Mouse (Mus musculus) layer of hippocampus, postnatal 25 days (tissue): ENCODE results near the gene Ifnar2. TPM values are rescaled to one million over a fixed set of nuclear protein-coding genes. Genes with fewer than 3 reads are reported as not detected.

Source experiments
- DNase-seq, 2 experiments: peaks; one replicate each; pipeline ENCODE4 v3.0.0; 2022; ENCODE audit warnings: mixed read lengths in 2 of 2, low spot score in 1 of 2; ENCODE audit errors: extremely low spot score in 1 of 2
- total RNA-seq, 2 experiments: library from RNA; stranded (reverse); gene quantifications; 2 replicates each; pipeline ENCODE4 v1.2.3; 2021

Gene Ifnar2
- total RNA-seq, 2 experiments from 2014 or later, result 23.8 TPM

DNA sequence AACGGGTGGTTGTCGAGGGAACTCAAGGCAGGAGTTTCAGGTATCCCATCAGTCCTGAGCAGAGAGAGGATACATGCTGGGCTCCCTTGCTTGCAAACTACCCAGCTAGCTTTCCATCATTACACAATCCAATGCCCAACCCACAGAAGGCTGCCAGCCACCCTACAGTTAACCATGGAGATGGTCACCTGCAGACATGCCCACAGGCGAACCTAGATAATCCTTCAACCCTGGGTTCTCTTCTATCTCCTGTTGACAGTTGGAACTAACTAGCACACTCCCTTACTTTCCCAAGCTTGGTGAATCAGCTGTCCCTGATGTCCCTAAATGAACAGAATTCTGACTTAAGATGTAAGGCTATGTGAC is 14.5 kb downstream of the Ifnar2 start:
- no peak for DNase-seq

DNA sequence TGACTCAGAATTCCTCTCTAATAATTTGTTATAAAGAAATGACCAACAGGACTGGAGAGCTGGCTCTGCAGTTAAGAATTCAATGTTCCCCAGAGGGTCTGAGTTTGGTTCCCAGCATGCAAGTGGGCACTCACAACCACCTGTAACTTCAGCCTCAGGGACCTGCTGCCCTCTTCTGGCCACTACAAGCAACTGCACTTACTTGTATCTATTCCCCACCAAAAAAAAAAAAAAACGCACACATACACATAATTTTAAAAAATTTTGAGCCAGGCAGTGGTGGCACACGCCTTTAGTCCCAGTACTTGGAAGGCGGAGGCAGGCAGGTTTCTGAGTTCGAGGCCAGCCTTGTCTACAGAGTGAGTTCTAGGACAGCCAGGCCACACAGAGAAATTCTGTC is 17.5 kb downstream of the Ifnar2 start:
- no peak for DNase-seq

DNA sequence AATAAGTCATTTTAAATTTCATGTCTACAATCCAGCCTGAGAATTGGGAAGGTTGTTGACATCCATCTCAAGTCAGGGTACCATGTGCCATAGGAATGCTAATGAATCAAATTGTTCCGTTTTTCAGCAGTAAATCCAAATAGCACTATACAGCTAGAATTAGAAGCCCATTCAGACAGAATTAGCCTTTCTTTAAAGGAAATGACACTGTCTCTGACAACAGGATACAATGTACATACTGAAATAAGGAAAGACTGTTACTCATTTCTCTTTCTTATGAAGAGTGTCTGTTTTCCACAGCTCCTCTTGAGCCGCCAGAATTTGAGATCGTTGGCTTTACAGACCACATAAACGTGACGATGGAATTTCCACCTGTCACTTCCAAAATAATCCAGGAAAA is 18.8 kb downstream of the Ifnar2 start, which contains the start of gene Gm21970:
Gm21970 (plus strand) TSS at position 301 of the 400 bp plus-strand sequence.
- no peak for DNase-seq

DNA sequence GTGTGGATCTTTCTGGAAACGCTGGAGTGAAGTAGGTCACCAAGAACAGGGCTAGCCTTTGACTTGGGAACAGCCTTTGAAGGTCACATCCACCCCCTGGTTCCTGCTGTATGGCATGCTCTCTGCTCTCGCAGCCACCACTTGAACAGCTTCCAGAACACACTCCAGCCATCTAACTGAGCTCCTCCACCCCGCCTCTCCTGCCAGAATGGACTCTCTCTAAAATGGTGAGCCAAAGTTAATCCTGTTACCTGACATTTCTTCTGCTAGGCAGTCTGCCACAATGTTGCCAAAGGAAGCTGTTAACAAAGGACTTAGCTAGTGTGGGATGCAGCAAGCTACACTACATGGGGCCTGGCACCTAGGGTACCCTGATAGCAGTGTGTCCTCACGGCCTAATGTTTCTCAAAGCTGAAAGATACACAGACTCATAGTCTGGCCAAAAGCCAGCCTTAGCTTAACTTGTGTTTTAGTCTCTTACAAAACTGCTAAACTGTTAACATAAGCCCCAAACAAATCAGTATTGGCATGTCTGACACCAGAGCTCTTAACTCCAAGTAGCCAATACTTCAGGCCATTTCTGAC is 22.3 kb downstream of the Ifnar2 start:
- DNase-seq, result no peak

DNA sequence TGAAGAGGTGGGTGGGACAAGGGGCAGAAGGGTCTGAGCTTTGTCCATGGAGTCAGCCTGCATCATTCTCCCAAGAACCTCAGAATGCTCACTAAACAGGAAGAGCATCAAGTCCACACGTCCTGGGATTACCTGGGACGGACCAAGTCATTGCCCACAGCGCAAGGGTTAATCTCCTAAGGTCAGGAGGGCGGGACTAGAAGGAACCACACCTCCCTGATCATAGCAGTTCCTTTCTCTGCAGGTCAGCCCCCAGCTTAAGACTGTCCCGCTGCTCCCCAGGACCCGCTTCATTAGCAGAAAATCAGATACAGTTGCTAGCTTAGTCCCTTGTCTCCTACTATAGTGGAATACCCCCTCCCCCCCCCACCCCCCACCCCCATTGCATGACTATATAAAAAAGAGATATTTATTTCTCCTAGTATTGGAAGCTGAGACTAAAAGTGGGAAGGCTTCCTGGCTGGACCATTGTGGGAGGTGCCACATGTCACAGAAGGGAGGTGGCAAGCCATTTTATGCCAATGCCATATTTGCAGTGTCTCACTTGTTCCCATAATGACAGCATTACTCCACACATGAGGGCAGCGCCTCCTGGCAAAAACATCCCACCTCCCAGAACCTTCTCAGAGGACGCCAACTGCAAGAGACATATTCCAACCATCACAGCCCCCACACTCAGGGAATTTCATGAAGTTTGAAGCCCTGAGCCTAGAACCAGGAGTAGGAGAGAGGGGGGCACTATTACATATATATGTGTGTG is 23.2 kb downstream of the Ifnar2 start:
- DNase-seq, result no peak

DNA sequence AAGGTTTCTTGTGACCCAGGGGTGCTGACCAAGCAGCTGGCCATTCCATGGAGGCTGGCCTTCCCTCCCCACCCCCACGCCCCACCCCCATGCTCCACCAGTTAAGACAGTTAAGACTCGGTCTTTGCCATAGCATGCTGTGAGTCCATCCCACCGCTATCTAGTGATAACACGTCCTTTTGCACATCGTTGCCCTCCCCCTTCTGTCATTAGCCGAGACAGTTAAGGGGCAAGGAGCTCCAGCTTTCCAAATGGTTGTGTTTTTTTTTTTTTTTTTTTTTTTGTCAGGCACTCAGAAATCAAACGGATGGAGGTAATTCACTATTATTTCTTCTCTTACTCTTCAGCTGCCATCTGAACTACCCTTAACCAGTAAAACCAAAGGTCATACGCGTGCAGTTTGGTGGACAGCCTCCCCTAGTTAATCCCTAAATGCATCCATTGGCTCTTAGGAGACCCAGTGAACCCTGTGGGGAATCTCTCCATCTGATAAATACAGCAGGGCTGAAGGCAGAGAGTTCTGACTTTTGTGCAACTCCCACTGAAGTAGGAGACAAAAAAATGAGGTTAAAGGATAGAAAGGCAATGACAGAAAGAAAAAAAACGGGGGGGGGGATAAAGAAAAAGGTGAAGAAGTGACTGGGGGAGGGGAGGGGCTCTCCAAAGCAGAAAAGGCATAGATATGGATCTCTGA is 24.4 kb downstream of the Ifnar2 start:
- no peak for DNase-seq

DNA sequence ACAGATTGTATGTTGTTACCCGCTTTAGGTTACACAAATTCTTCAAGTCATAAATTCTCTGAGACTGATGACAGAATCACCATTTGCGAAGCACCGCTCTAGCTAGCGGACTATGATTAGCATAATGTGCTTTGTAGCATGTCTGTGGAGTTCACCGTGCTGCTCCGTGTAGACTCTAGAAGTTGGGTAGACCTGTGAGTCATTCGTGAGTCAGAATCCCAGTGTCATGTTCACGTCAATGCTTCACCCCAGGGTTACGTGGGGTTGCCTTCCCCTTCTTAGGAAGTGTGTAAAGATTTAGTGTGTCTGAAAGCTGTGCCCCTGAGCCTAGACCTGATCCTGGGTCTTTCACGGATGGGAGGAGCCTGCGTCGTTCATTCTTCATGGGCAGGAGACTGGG is 25.4 kb downstream of the Ifnar2 start:
- no peak for DNase-seq

DNA sequence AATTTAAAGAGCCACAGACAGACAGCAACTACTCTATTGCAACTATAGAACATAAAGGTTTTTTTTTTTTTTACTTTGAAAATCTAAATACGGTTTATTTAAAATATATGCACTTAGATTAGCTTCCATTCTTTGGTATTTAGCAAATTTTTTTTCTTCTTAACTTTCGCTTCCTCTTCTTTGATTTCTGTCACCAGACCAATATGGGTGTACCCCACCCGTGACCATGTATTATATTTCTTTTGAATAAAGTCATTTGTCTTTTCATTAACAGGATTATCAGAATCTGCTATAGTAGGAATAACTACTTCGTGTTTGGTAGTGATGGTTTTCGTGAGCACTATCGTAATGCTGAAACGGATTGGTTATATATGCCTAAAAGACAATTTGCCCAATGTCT is 26.4 kb downstream of the Ifnar2 start:
- DNase-seq, result no peak

DNA sequence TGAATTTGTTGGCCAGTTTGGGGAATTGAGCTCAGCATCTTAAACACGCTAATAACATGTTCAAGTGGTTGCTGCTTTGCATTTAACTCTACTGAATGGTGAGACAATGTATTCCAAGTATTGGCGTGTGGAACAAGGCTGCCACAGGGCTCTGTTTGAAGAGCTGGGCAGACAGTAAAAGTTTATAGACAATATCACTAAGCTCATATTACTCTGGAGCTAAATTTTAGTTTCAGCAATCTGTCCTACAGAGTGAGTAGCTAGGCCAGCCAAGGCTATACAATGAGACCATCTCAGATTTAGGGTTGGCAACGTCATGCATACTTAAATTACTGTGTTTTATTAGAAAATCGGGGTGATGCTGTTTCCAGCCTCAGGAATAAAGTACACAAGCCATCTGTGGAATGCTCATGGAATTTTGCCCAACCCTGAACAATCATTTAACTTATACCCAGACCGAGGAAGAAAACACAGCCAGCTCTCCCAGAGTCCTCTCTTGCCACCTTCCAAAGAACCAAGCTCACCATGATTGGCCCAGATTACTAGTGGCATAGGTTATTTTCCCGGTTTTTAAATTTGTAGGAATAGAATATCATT is 29.1 kb downstream of the Ifnar2 start:
- no peak for DNase-seq

DNA sequence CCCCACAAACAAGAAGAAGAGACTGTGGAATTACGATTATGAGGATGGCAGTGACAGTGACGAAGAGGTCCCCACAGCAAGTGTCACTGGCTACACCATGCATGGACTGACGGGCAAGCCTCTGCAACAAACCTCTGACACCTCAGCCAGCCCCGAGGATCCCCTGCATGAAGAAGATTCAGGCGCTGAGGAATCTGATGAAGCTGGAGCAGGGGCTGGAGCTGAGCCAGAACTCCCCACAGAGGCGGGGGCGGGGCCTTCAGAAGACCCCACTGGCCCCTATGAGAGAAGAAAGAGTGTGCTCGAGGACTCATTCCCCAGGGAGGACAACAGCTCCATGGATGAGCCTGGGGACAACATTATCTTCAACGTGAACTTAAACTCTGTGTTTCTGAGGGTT is 31.2 kb downstream of the Ifnar2 start:
- DNase-seq, result no peak

DNA sequence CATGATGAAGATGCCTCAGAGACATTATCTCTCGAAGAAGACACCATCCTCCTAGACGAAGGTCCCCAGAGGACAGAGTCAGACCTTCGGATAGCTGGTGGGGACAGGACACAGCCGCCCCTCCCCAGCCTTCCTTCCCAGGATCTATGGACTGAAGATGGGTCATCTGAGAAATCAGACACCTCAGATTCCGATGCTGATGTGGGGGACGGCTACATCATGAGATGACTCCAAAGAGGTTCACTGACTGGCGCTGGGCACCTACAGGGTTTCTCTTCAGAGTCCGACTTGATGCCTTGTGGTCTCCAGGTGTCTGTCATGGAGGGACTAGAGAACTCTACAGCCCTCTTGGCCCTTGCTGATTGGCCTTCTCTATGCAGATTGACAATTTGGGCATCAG is 31.6 kb downstream of the Ifnar2 start:
- DNase-seq, result no peak

DNA sequence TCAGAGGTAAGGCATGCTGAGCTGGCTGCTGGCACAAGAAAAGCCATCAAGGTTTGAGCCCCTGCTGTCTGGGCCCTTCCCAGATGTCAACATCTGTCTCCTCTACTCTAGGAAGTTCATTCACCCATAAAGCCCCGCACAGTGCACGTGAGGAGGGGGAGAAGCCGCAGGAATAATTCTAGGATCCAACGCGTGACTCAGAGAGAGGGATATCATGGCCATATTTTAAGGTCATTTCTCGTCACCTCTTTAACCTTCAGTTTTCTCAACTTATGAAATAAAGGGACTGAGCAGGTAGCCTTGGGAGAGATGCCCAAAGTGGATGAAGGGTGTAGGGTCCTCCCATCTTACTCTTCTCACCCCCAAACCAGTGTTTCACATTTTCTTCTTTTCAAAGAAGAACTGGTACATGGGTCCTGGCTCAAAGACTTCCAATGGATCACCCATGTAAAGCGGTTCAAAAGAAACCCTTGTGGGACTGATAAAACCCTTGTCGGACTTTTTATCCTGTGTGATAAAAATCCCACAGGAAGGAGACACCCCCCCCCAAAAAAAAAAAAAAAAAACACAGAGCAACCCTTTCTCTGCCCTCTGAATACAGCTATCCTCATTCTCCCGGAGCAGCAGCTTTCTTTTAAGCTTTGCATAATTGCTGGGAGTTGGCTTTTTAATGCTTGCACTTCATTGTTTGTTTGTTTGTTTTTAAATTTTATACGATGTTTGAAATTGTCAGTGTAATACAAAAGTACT is 32.4 kb downstream of the Ifnar2 start:
- no peak for DNase-seq

DNA sequence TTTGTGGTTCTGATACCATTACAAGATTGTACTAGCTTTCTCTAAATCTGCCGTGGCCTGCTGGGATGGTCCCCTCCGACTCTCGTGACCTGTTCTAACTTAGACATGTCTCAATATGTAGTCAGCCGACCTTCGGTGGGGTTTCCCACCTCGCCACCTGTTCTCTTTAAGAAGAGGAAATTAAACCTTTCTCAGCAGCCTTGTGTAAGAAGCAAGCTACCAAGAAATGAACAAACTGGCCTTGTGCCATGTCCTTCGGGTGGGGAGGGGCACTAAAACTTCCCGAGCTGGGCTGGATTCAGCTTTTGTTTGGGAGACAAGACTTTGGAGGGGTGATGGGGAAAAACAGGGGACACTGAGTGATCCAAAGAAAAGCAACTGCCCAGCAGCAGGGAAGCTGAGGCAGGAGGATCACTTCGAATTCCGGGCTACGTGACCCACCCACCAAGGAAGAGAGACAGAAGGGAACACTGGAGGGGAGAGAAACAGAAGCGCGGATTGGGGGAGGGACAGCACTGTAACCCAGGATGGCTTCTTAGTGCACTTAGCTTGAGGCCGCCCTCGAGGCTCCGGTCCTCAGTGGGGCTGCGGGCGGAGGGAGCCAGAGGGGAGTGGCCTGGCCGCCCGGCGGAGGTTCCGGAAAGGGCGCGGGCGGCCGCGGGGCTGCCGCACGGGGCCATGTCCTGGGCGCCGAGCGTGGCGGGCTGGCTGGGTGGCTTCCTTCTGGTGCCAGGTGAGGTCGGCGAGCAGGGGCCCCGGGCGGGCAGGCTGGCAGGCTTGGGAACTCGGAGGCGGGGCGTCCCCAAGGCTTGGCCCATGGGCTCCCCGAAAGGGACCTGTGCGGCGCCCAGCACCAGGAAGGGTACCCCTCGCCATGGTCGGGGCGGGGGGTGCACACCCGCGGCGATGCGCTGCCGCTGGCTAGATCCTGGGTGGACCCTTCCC is 33.3 kb downstream of the Ifnar2 start, which contains the start of gene Il10rb:
Il10rb (plus strand) TSS at position 525 of the 945 bp plus-strand sequence.
- DNase-seq, result peak; percentile 26

DNA sequence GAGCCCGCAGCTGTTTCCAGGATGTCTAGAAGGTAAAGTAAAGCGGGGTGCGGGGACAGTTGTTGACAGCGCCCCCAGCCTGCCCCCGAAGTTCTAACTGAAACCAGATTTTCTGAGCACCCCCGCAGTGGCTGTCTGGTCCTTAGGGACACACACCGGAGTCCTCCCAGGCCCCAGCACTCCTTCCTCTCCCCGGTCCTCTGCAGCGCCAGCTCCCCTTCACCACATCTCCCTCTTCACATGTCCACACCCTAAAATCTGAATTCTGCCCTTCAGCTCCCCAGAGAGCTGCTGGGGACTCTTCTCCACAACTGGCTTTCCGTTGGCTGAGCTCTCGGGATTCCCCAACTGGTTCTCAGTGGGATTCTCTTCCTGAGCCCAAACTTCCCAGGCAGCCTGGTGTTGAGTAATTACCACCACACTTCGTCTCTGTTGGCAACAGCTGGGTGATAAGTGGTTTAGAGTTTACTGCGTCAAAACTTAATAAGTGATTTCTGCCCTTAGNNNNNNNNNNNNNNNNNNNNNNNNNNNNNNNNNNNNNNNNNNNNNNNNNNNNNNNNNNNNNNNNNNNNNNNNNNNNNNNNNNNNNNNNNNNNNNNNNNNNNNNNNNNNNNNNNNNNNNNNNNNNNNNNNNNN is 34.1 kb downstream of the Ifnar2 start:
- peak in 1 of 2 experiments; percentile 29 for DNase-seq

DNA sequence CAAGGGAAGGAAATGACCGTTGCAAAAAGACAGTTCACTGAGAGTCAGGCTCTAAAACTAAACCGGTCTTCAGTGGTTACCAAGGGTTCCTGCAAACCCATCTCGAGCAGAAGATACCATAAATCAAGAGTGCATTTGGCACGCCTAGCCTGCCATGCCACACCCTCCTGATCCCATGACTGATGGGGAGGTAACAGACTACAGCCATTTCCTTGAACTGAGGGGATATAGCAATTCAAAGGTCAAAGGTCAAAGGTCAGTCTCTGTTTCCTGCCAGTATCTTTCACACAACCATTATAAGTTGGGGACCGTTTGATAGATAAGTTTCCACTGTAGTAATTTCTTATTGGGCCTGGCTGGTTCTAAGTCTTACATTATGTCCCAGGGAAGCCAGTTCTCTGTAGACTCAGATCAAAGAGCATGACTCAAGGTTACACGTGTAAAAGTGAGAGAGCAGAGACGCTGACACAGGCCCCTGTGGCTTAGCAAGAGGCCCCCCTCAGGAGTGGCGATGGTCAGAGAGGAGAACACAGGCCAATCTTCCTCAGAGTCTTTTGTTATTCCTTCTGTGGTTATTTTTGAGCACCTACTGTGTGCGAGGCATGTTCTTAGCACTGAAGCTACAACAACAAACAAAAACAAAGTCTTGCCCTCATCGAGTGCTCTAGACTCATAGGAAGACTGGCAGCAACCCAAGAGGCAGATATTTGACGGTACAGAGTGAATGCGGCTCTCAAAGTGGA is 40.7 kb downstream of the Ifnar2 start:
- DNase-seq, result no peak

DNA sequence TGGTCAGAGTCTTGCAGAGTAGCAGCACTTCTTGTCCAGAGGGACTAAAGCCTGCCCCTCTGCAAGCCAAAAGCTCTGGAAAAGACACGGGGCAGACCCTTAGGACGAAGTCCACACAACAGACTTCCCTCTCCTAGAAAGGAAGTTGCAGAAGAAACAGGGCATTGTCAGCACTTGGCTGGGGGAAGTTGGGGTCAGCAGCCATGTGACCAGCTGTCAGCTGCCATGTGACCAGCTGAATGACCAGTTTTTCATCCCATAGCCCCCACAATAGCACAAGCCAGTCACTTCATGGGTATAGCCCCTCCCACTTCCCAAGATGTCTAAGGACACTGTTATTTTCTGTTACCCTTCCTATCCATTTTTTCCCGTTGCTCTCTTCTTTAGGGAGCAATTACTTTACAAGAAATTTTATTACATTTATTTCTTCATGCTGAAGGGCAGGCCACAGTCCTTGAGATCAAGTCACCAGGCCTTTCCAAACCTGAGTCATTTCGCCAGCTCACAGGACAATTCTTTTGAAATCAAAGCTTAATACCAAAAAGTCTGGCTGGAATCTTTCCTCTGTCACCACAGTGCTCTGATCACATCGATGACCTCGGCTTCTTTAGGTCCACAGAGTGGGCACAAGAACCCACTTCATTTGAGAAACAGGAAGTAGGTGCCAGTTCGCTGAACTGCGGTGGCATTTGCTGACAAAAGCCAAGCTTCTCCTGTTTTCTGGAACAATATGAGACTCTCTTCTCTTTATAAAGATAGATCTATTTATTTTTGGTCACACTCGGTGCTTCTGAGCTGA is 43.0 kb downstream of the Ifnar2 start:
- DNase-seq, result no peak

DNA sequence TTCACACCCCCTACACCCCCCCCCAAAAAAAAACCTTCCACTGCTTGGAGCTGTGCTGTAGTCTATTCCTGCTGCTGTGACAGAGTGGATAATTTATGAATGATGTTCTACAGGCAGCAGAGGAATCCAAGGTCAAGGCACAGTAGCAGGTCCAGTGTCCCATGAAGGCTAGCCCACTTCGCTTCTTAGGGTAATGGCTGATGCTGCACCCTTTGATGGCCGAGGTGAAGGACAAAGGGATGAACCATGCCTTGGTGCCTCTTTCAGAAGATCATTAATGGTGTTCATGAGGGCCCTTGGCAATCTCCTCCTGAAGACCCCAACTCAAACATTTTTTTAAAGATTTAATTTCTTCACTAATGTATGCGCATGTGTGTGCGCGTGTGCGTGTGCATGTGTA is 43.8 kb downstream of the Ifnar2 start:
- DNase-seq, result no peak
